Mouse (Mus musculus) stomach, postnatal 0 days (tissue): ENCODE results near the gene Gda. TPM values are rescaled to one million over a fixed set of nuclear protein-coding genes. Genes with fewer than 3 reads are reported as not detected.

ENCODE experiments used
- ATAC-seq: fragments of 200-750 bp; cut with Nextera tagmentation; 2 replicates; pipeline ENCODE4 v1.8.0; 2017; ENCODE audit not compliant: low FRiP score, low TSS enrichment
- DNase-seq: peaks from one replicate; pipeline ENCODE4 v3.0.0-alpha.2; 2016; ENCODE audit warnings: low spot score
- H3K27ac ChIP-seq: fragments of 300-500 bp; sonication (generic); replicated peaks from 2 replicates; pipeline ENCODE4 v1.5.1; 2014; ENCODE audit warnings: mild to moderate bottlenecking, control low read depth
- H3K27me3 ChIP-seq: fragments of 300-500 bp; sonication (generic); 2 replicates; pipeline ENCODE4 v1.6.1; 2014; ENCODE audit warnings: low read length; ENCODE audit not compliant: control insufficient read depth, insufficient read depth
- H3K36me3 ChIP-seq: fragments of 300-500 bp; sonication (generic); 2 replicates; pipeline ENCODE4 v1.6.1; 2014; ENCODE audit warnings: low read length, mixed read lengths; ENCODE audit not compliant: control insufficient read depth, insufficient read depth
- H3K4me1 ChIP-seq: fragments of 300-500 bp; sonication (generic); replicated peaks from 2 replicates; pipeline ENCODE4 v1.6.1; 2014; ENCODE audit warnings: antibody characterized with exemption; ENCODE audit not compliant: control insufficient read depth, insufficient read depth
- H3K4me2 ChIP-seq: fragments of 300-500 bp; sonication (generic); replicated peaks from 2 replicates; pipeline ENCODE4 v1.6.1; 2014; ENCODE audit warnings: low read depth, mild to moderate bottlenecking, control low read depth, moderate library complexity
- H3K4me3 ChIP-seq: fragments of 300-500 bp; sonication (generic); 2 replicates; pipeline ENCODE4 v1.5.1; 2014; ENCODE audit warnings: low read depth, low read length, control low read depth
- H3K9ac ChIP-seq: fragments of 300-500 bp; sonication (generic); 2 replicates; pipeline ENCODE4 v1.6.1; 2014; ENCODE audit warnings: mild to moderate bottlenecking, low read length, control low read depth, mixed read lengths
- H3K9me3 ChIP-seq: fragments of 300-500 bp; sonication (generic); 2 replicates; pipeline ENCODE4 v1.6.1; 2016; ENCODE audit warnings: low read length; ENCODE audit not compliant: control insufficient read depth
- CTCF ChIP-seq: IDR thresholded peaks from 2 replicates; pipeline ENCODE4 v1.5.1; 2016; ENCODE audit warnings: antibody characterized with exemption, low read depth, mild to moderate bottlenecking, moderate library complexity
- EP300 ChIP-seq: optimal IDR thresholded peaks from 2 replicates; pipeline ENCODE3; 2016; ENCODE audit warnings: antibody characterized with exemption
- WGBS: fragments of 180-500 bp; shearing (Covaris S2); extraction: QIAGEN DNeasy Blood & Tissue Kit; methylation state at CpG from one replicate; pipeline ENCODE4 v1.1.7; 2014; 5-methylcytosine and 5-hydroxymethylcytosine counted together
- polyA plus RNA-seq: library from polyadenylated mRNA; unstranded; fragments of >200 nt; fragmentation: Nextera tagmentation; extraction: Ambion mirVana; gene quantifications from 2 replicates; pipeline ENCODE4 v1.2.1, GENCODE M21; 2015

Gene Gda
- polyA plus RNA-seq, 1 experiment from 2014 or later = 0.22 TPM

DNA sequence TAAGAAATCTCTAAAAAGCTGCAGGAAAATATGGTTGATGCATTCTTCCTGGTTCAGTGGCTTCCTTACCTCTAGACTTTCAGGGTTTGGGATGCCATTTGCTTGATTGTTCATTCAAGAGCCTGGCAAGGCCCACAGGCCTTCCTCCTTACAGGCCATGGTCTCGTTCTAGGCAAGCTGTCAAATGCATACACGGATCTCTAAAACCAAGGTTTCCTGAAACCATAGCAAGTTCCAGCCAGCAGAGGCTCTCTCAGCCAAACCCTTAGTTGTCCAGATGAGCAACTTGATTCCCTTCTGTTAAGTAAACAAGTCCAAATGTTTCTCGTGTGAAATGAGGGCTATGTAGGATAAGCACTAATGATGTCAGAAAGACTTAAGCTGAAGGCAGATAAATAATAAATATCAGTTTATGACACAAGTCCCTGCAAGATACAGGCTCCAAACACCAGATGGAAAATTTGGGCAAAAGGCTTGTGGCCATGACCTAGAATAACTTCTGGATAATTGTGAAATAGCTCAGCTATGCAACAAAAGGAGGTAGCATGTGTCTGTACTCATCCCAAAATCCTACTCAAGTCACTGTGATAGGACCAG is 34.0 kb downstream of the Gda start:
- Histone ChIP-seq H3K27me3 (no peaks in the 10 kb centered on the region), H3K9me3 (no peaks in the 10 kb centered on the region), H3K4me3 (no peak overlapping the region), H3K36me3 (no peaks in the 10 kb centered on the region), H3K27ac (no peak overlapping the region), H3K4me1 (no peaks in the 10 kb centered on the region), H3K4me2 (no peak overlapping the region), H3K9ac (no peak overlapping the region)
- DNase-seq (no peak), ATAC-seq (no peak)
- WGBS = 23% methylated on average over 3 of the region's 3 CpGs
- TF ChIP-seq EP300 = no peak
- TF ChIP-seq CTCF = peak; percentile 26; the same call in 1 of the 2 replicates

DNA sequence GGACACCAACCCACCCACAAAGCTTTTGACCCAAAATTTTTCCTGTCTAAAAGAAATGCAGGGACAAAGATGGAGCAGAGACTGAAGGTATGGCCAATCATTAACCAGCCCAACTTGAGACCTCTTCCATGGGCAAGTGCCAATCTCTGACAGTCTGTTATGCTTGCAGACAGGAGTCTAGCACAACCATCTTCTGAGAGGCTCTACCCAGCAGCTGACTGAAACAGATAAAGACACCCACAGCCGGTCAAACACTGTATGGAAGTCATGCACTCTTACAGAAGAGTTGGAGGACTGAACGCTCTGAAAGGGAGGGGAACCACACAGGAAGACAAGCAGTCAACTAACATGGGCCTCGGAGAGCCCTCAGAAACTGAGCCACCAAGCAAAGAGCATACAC is 36.7 kb downstream of the Gda start:
- WGBS = 78% methylated on average over 3 of the region's 3 CpGs
- no peak for TF ChIP-seq EP300
- DNase-seq = no peak

DNA sequence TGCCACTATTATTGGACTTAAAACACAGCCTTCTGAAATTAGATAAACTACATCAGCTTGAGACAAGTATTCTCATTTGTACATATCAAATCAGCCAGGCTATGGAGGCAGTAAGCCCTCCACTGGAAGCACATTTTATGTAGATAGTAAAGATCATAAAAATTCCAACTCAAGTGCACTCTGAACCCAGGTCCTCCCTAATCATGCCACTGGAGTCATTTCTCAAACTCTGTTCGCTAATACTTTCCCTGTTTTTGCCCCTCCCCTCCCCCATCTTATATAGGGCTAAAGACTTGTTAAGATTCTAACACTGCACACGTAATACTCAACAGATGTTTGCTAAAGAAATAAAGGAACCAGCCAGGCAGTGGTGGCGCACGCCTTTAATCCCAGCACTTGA is 39.9 kb downstream of the Gda start:
- ATAC-seq = no peak
- Histone ChIP-seq H3K27ac (no peak overlapping the region), H3K36me3 (no peaks in the 10 kb centered on the region), H3K4me3 (no peak overlapping the region), H3K4me2 (no peak overlapping the region), H3K9me3 (no peaks in the 10 kb centered on the region), H3K4me1 (no peaks in the 10 kb centered on the region), H3K9ac (no peak overlapping the region), H3K27me3 (no peaks in the 10 kb centered on the region)
- TF ChIP-seq EP300 (no peak), CTCF (no peak)
- no peak for DNase-seq
- 80% methylated on average over 4 of the region's 4 CpGs for WGBS

More for the DNA sequence above, 36.7 kb downstream of the Gda start:
- H3K4me2 ChIP-seq = no peak overlapping the region
- H3K9me3 ChIP-seq = no peaks in the 10 kb centered on the region
- no peak overlapping the region for H3K27ac ChIP-seq
- no peak overlapping the region for H3K9ac ChIP-seq
- no peak overlapping the region for H3K4me3 ChIP-seq
- no peaks in the 10 kb centered on the region for H3K36me3 ChIP-seq
- no peaks in the 10 kb centered on the region for H3K27me3 ChIP-seq
- ATAC-seq = no peak
- H3K4me1 ChIP-seq = no peaks in the 10 kb centered on the region

GRCm38 (mm10) chr19:21432879-21433278 is 40.4 kb downstream of the Gda start:
- no peaks in the 10 kb centered on the region for H3K27me3 ChIP-seq
- no peaks in the 10 kb centered on the region for H3K4me1 ChIP-seq
- WGBS = 81% methylated on average over 2 of the region's 2 CpGs
- no peak overlapping the region for H3K9ac ChIP-seq
- ATAC-seq (no peak), DNase-seq (no peak)
- H3K27ac ChIP-seq = no peak overlapping the region
- H3K4me3 ChIP-seq = no peak overlapping the region
- no peak for TF ChIP-seq EP300
- TF ChIP-seq CTCF = no peak
- no peaks in the 10 kb centered on the region for H3K9me3 ChIP-seq
- H3K4me2 ChIP-seq = no peak overlapping the region
- H3K36me3 ChIP-seq = no peaks in the 10 kb centered on the region

GRCm38 (mm10) chr19:21432286-21432685 is 41.0 kb downstream of the Gda start:
- no peak for TF ChIP-seq EP300
- TF ChIP-seq CTCF = no peak
- H3K4me3 ChIP-seq = no peak overlapping the region
- no peak for ATAC-seq

GRCm38 (mm10) chr19:21425391-21425790 is 47.9 kb downstream of the Gda start:
- Histone ChIP-seq H3K27me3 (no peaks in the 10 kb centered on the region), H3K9me3 (no peaks in the 10 kb centered on the region), H3K9ac (no peak overlapping the region), H3K4me2 (no peak overlapping the region), H3K36me3 (no peaks in the 10 kb centered on the region), H3K27ac (no peak overlapping the region), H3K4me3 (no peak overlapping the region), H3K4me1 (no peaks in the 10 kb centered on the region)
- ATAC-seq = no peak
- no peak for DNase-seq
- TF ChIP-seq CTCF (no peak), EP300 (no peak)
- WGBS = 89% methylated on average over 4 of the region's 4 CpGs

More at GRCm38 (mm10) chr19:21432286-21432685, 41.0 kb downstream of the Gda start:
- no peak overlapping the region for H3K9ac ChIP-seq
- no peaks in the 10 kb centered on the region for H3K4me1 ChIP-seq
- H3K27ac ChIP-seq = no peak overlapping the region
- H3K4me2 ChIP-seq = no peak overlapping the region
- DNase-seq = no peak
- H3K27me3 ChIP-seq = no peaks in the 10 kb centered on the region
- no peaks in the 10 kb centered on the region for H3K9me3 ChIP-seq
- no peaks in the 10 kb centered on the region for H3K36me3 ChIP-seq
- WGBS = 84% methylated on average over 3 of the region's 3 CpGs
